Mouse (Mus musculus): ENCODE results near the gene Gm6377.

Gene Gm6377

GRCm38 (mm10) chrX:109196468-109196867, at the start of gene Gm6377:
Gm6377 (plus strand) TSS chrX:109196756.
- in situ Hi-C loops (cut with MboI; ENCODE audit: low sequenced_read_pairs): no loop called here

GRCm38 (mm10) chrX:109147108-109147507, 49.4 kb upstream of the Gm6377 start:
- in situ Hi-C loops (cut with MboI; ENCODE audit: low sequenced_read_pairs): no loop called here

GRCm38 (mm10) chrX:109151228-109151627, 45.3 kb upstream of the Gm6377 start:
- in situ Hi-C loops (cut with MboI; ENCODE audit: low sequenced_read_pairs): no loop called here

GRCm38 (mm10) chrX:109160326-109160725, 36.2 kb upstream of the Gm6377 start:
- in situ Hi-C loops (cut with MboI; ENCODE audit: low sequenced_read_pairs): no loop called here

- in situ Hi-C loops (cut with MboI; ENCODE audit: low sequenced_read_pairs): no loop called here
Measured at GRCm38 (mm10) chrX:109160901-109161300, 35.7 kb upstream of the Gm6377 start.

- in situ Hi-C loops (cut with MboI; ENCODE audit: low sequenced_read_pairs): no loop called here
Measured at GRCm38 (mm10) chrX:109175038-109175437, 21.5 kb upstream of the Gm6377 start.

- in situ Hi-C loops (cut with MboI; ENCODE audit: low sequenced_read_pairs): no loop called here
Measured at GRCm38 (mm10) chrX:109175470-109175869, 21.1 kb upstream of the Gm6377 start.

- in situ Hi-C loops (cut with MboI; ENCODE audit: low sequenced_read_pairs): no loop called here
Measured at GRCm38 (mm10) chrX:109184706-109185478, 11.7 kb upstream of the Gm6377 start.

GRCm38 (mm10) chrX:109189607-109190006, 6.9 kb upstream of the Gm6377 start:
- in situ Hi-C loops (cut with MboI; ENCODE audit: low sequenced_read_pairs): no loop called here

GRCm38 (mm10) chrX:109190969-109191368, 5.6 kb upstream of the Gm6377 start:
- in situ Hi-C loops (cut with MboI; ENCODE audit: low sequenced_read_pairs): no loop called here

- in situ Hi-C loops (cut with MboI; ENCODE audit: low sequenced_read_pairs): no loop called here
Measured at GRCm38 (mm10) chrX:109191436-109191835, 5.1 kb upstream of the Gm6377 start.

GRCm38 (mm10) chrX:109207843-109208242, 11.3 kb downstream of the Gm6377 start:
- in situ Hi-C loops (cut with MboI; ENCODE audit: low sequenced_read_pairs): no loop called here

- in situ Hi-C loops (cut with MboI; ENCODE audit: low sequenced_read_pairs): no loop called here
Measured at GRCm38 (mm10) chrX:109228720-109229119, 32.2 kb downstream of the Gm6377 start.

GRCm38 (mm10) chrX:109235383-109236036, 39.0 kb downstream of the Gm6377 start:
- in situ Hi-C loops (cut with MboI; ENCODE audit: low sequenced_read_pairs): no loop called here

- in situ Hi-C loops (cut with MboI; ENCODE audit: low sequenced_read_pairs): no loop called here
Measured at GRCm38 (mm10) chrX:109238163-109238562, 41.6 kb downstream of the Gm6377 start.
